8 mouse cellular contexts compared by ENCODE assay signal in genomic region chr4:133968150-133968921, GRCm38 (mm10). TPM values are rescaled to one million over a fixed set of nuclear protein-coding genes. Genes with fewer than 3 reads are reported as not detected.
DNase-seq lines count a peak whose midpoint lies in the region; ATAC-seq and TF ChIP-seq lines count a peak whose summit lies in the region.

Hmgn2 (minus strand) TSS chr4:133968650.

- peak; percentile 29 for DNase-seq in 3T3-L1 (ENCODE audit: low read depth, low spot score)
- peak; percentile 37 for DNase-seq in adrenal gland, postnatal 25 days
- peak; percentile 60 for DNase-seq in kidney, postnatal 14 days
- DNase-seq in liver, embryonic 14.5 days (ENCODE audit: low read depth in 3 of 3, low spot score in 3 of 3) = peak; percentile 38 to 46 (median 42)
- DNase-seq in neural tube, embryonic 10.5 days (ENCODE audit: extremely low spot score, low spot score) = peak; percentile 78
- peak; percentile 67 for DNase-seq in stomach, postnatal 0 days (ENCODE audit: low spot score)

- peaks cover 38% of the 10 kb centered on the region for H3K36me3 ChIP-seq in embryonic facial prominence, embryonic 15.5 days
- H3K36me3 ChIP-seq in heart, embryonic 13.5 days = peaks cover 61% of the 10 kb centered on the region
- H3K36me3 ChIP-seq in liver, embryonic 14.5 days (replicated peaks; ENCODE audit: control insufficient read depth, insufficient read depth, low read depth) = peaks cover 26% of the 10 kb centered on the region
- H3K36me3 ChIP-seq in stomach, postnatal 0 days (ENCODE audit: control insufficient read depth, insufficient read depth, low read length) = peaks cover 4% of the 10 kb centered on the region; the same call in 1 of the 2 replicates

- H3K27me3 ChIP-seq in embryonic facial prominence, embryonic 15.5 days = no peaks in the 10 kb centered on the region
- no peaks in the 10 kb centered on the region for H3K27me3 ChIP-seq in heart, embryonic 13.5 days (replicated peaks)
- no peaks in the 10 kb centered on the region for H3K27me3 ChIP-seq in liver, embryonic 14.5 days (ENCODE audit: control insufficient read depth, insufficient read depth, low read length)
- no peaks in the 10 kb centered on the region for H3K27me3 ChIP-seq in stomach, postnatal 0 days (ENCODE audit: control insufficient read depth, insufficient read depth, low read length)

- peak within 1 kb of the TSS; percentile 98 for H3K4me2 ChIP-seq in embryonic facial prominence, embryonic 15.5 days (replicated peaks)
- peak within 1 kb of the TSS; percentile 96 for H3K4me2 ChIP-seq in heart, embryonic 13.5 days
- H3K4me2 ChIP-seq in liver, embryonic 14.5 days (ENCODE audit: low read depth) = peak within 1 kb of the TSS; percentile 100
- peak within 1 kb of the TSS; percentile 95 for H3K4me2 ChIP-seq in stomach, postnatal 0 days (replicated peaks; ENCODE audit: low read depth)

- peak within 1 kb of the TSS; percentile 86 for H3K9ac ChIP-seq in embryonic facial prominence, embryonic 15.5 days
- peak within 1 kb of the TSS; percentile 98 for H3K9ac ChIP-seq in heart, embryonic 13.5 days
- peak within 1 kb of the TSS; percentile 95 for H3K9ac ChIP-seq in liver, embryonic 14.5 days (replicated peaks)
- H3K9ac ChIP-seq in stomach, postnatal 0 days (ENCODE audit: low read length) = peak within 1 kb of the TSS; percentile 91

- TF ChIP-seq CTCF in liver, embryonic 14.5 days (IDR thresholded peaks at IDR 0.05; ENCODE audit: low read depth) = no peak
- TF ChIP-seq CTCF in stomach, postnatal 0 days (IDR thresholded peaks at IDR 0.05; ENCODE audit: low read depth) = no peak

- H3K9me3 ChIP-seq in embryonic facial prominence, embryonic 15.5 days (replicated peaks) = no peaks in the 10 kb centered on the region
- H3K9me3 ChIP-seq in heart, embryonic 13.5 days = no peaks in the 10 kb centered on the region
- H3K9me3 ChIP-seq in liver, embryonic 14.5 days (ENCODE audit: control insufficient read depth, low read length) = no peaks in the 10 kb centered on the region
- no peaks in the 10 kb centered on the region for H3K9me3 ChIP-seq in stomach, postnatal 0 days (ENCODE audit: control insufficient read depth, low read length)

- no peak for TF ChIP-seq EP300 in liver, embryonic 14.5 days (IDR thresholded peaks at IDR 0.05; ENCODE audit: low read depth)
- TF ChIP-seq EP300 in stomach, postnatal 0 days (optimal IDR thresholded peaks at IDR 0.05) = no peak

- peak; percentile 31; the same call in 1 of the 2 replicates for ATAC-seq in embryonic facial prominence, embryonic 15.5 days (ENCODE audit: insufficient number of reproducible peaks, low FRiP score, low TSS enrichment, low read depth)
- ATAC-seq in heart, embryonic 13.5 days (ENCODE audit: extremely low read depth, insufficient number of reproducible peaks, low FRiP score, low TSS enrichment) = peak; percentile 26
- ATAC-seq in liver, embryonic 14.5 days (ENCODE audit: insufficient read depth) = peak; percentile 60
- peak; percentile 68 for ATAC-seq in stomach, postnatal 0 days (ENCODE audit: low FRiP score, low TSS enrichment)

- H3K27ac ChIP-seq in embryonic facial prominence, embryonic 15.5 days (replicated peaks) = peak within 1 kb of the TSS; percentile 100
- H3K27ac ChIP-seq in heart, embryonic 13.5 days (replicated peaks) = peak within 1 kb of the TSS; percentile 99
- peak within 1 kb of the TSS; percentile 89 for H3K27ac ChIP-seq in liver, embryonic 14.5 days
- H3K27ac ChIP-seq in stomach, postnatal 0 days (replicated peaks) = peak within 1 kb of the TSS; percentile 99

- H3K4me1 ChIP-seq in embryonic facial prominence, embryonic 15.5 days = peaks cover 38% of the 10 kb centered on the region
- H3K4me1 ChIP-seq in heart, embryonic 13.5 days = peaks cover 26% of the 10 kb centered on the region
- H3K4me1 ChIP-seq in liver, embryonic 14.5 days (replicated peaks; ENCODE audit: control insufficient read depth in 2 of 2, insufficient read depth in 2 of 2, low read length in 1 of 2) = peaks cover 14 to 16% of the 10 kb centered on the region in 2 experiments
- no peaks in the 10 kb centered on the region for H3K4me1 ChIP-seq in stomach, postnatal 0 days (replicated peaks; ENCODE audit: control insufficient read depth, insufficient read depth)

- under 1% methylated on average over 42 of the region's 42 CpGs for whole genome bisulfite sequencing in embryonic facial prominence, embryonic 15.5 days
- under 1% methylated on average over 42 of the region's 42 CpGs for whole genome bisulfite sequencing in heart, embryonic 13.5 days
- 2% methylated on average over 42 of the region's 42 CpGs for WGBS in liver, embryonic 14.5 days (ENCODE audit: insufficient replicate concordance)
- WGBS in stomach, postnatal 0 days = under 1% methylated on average over 42 of the region's 42 CpGs

- peak within 1 kb of the TSS; percentile 79 for H3K4me3 ChIP-seq in embryonic facial prominence, embryonic 15.5 days (replicated peaks)
- H3K4me3 ChIP-seq in heart, embryonic 13.5 days = peak within 1 kb of the TSS; percentile 75
- H3K4me3 ChIP-seq in liver, embryonic 14.5 days (ENCODE audit: insufficient read depth in 1 of 2, low read depth in 2 of 2, low read length in 2 of 2) = peak within 1 kb of the TSS; percentile 72 to 86
- H3K4me3 ChIP-seq in stomach, postnatal 0 days (ENCODE audit: low read depth, low read length) = peak within 1 kb of the TSS; percentile 74

RNA-seq across cellular contexts. Expression of gene Hmgn2, which starts in this region (rescaled TPM):
- total RNA-seq in adrenal gland, postnatal 25 days (2021) = 391 and 425 TPM in 2 replicates
- polyA plus RNA-seq in embryonic facial prominence, embryonic 15.5 days (2015; fragmentation: Nextera tagmentation; extraction: Ambion mirVana) = 1,934 and 1,961 TPM in 2 replicates
- 1,526 and 1,676 TPM in 2 replicates for polyA plus RNA-seq in heart, embryonic 13.5 days (2015; fragmentation: Nextera tagmentation; extraction: Ambion mirVana)
- polyA plus RNA-seq in liver, embryonic 14.5 days (2012; rRNA removed) = 120 and 233 TPM in 2 replicates
- 665 and 670 TPM in 2 replicates for polyA plus RNA-seq in liver, embryonic 14.5 days (2014; fragmentation: Nextera tagmentation; extraction: Ambion mirVana)
- polyA plus RNA-seq in stomach, postnatal 0 days (2015; fragmentation: Nextera tagmentation; extraction: Ambion mirVana) = 762 and 782 TPM in 2 replicates

Comparison
In these comparisons a context has a peak if more than half of its experiments do, and no peak if none do; other contexts are left out.
1. Peak in every context shown above with its lines: DNase-seq, ATAC-seq, H3K4me3 ChIP-seq and H3K27ac ChIP-seq.